Mouse (Mus musculus): ENCODE results near the gene Radil. TPM values are rescaled to one million over a fixed set of nuclear protein-coding genes. Genes with fewer than 3 reads are reported as not detected.

Gene Radil
- 24.8 and 27.6 TPM in 2 replicates for polyA plus RNA-seq (2015; fragmentation: Nextera tagmentation; extraction: Ambion mirVana)

DNA sequence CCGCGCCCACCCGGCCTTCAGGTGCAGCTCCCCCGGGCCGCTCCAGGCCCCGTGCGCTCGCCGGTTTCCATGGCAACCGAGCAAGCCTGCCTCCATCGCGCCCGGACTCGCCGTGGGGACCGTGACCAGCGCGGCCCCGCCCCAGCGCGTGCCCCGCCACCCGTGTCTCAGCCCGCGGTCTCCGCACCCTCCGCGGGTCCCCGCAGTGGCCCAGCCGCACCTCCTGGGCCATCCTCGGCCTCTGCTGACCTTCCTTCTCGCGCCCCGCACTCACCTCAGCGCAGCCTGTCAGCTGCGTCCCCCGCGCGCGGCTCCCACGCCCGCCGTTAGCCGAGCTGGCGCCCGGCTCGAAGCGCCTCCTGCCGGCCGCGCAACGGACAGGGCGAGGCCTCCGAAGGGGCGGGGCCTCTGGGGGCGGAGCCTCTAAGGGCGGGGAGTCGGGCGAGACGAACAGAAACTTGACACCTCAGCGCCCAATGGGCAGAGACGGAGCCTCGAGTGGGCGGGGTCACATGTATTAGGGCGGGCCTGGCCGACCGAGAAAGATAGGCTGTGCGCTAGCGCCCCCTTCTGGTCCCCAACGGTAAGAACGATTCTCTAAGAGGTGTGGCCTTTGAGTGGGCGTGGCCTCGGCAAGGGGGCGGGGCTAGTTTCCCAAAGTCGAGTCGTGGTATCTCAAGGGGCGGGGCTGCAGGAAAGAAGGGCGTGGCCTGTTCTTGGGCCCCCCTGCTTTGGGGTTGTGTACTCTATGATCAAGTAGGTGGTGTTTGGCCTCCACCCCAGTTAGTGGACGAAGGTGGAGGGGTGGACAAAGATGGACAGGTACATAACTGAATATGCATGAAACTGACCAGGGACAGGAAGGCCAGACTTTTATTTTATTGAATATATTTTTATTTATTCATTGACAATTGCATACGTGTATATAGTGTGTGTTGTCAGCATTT, at the start of gene Radil:
Radil (minus strand) TSS at position 393 of the 947 bp plus-strand sequence.
- Histone ChIP-seq H3K9ac (peak within 1 kb of the TSS; percentile 57), H3K4me1 (peaks cover 13% of the 10 kb centered on the region), H3K36me3 (replicated peaks) (no peaks in the 10 kb centered on the region), H3K27ac (peak within 1 kb of the TSS; percentile 77), H3K4me3 (peak within 1 kb of the TSS; percentile 55), H3K27me3 (replicated peaks) (no peaks in the 10 kb centered on the region), H3K9me3 (no peaks in the 10 kb centered on the region), H3K4me2 (peak within 1 kb of the TSS; percentile 91)
- 2% methylated on average over 78 of the region's 80 CpGs for WGBS
- peak; percentile 91 for ATAC-seq (replicated peaks)

- no peaks in the 10 kb centered on the region for H3K9me3 ChIP-seq
- H3K36me3 ChIP-seq (replicated peaks), result no peaks in the 10 kb centered on the region
- H3K27ac ChIP-seq, result no peak overlapping the region
- no peaks in the 10 kb centered on the region for H3K4me1 ChIP-seq
- H3K4me3 ChIP-seq, result no peak overlapping the region
- 75% methylated on average over 6 of the region's 6 CpGs for WGBS
- H3K4me2 ChIP-seq, result no peak overlapping the region
- no peaks in the 10 kb centered on the region for H3K27me3 ChIP-seq (replicated peaks)
- no peak for ATAC-seq (replicated peaks)
- H3K9ac ChIP-seq, result no peak overlapping the region
These were observed 46.9 kb upstream of the Radil start for GRCm38 (mm10) chr5:142597648-142598390.

GRCm38 (mm10) chr5:142596723-142597122, 45.8 kb upstream of the Radil start:
- Histone ChIP-seq H3K4me2 (no peak overlapping the region), H3K9me3 (no peaks in the 10 kb centered on the region), H3K4me3 (no peak overlapping the region), H3K36me3 (replicated peaks) (no peaks in the 10 kb centered on the region), H3K9ac (no peak overlapping the region), H3K4me1 (no peaks in the 10 kb centered on the region), H3K27me3 (replicated peaks) (no peaks in the 10 kb centered on the region), H3K27ac (no peak overlapping the region)
- 86% methylated on average over 6 of the region's 6 CpGs for WGBS
- no peak for ATAC-seq (replicated peaks)

DNA sequence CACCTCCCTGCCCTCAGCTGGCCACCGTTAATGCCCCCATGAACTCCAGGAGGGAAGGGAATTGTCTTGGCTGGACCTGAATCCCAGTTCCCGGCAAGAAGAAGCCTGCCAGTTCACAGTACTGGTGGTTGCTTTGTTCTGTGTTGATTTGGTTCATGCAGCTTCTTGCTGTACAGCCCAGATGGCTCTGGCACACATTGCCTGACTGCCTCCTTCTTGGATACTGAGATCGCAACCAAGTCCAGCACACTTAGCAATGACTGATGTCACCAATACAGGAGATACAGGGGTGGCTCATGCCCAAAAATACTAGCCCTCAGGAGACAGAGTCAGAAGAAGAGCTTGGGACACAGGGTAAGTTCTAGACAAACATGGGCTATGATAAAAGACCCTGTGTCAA, 44.8 kb upstream of the Radil start:
- no peak overlapping the region for H3K4me2 ChIP-seq
- no peak for ATAC-seq (replicated peaks)
- no peak overlapping the region for H3K27ac ChIP-seq
- WGBS, result 59% methylated on average over 3 of the region's 3 CpGs
- H3K27me3 ChIP-seq (replicated peaks), result no peaks in the 10 kb centered on the region
- no peak overlapping the region for H3K4me3 ChIP-seq
- H3K36me3 ChIP-seq (replicated peaks), result no peaks in the 10 kb centered on the region
- H3K9me3 ChIP-seq, result no peaks in the 10 kb centered on the region
- no peak overlapping the region for H3K9ac ChIP-seq
- peaks cover 7% of the 10 kb centered on the region; the same call in 1 of the 2 replicates for H3K4me1 ChIP-seq

DNA sequence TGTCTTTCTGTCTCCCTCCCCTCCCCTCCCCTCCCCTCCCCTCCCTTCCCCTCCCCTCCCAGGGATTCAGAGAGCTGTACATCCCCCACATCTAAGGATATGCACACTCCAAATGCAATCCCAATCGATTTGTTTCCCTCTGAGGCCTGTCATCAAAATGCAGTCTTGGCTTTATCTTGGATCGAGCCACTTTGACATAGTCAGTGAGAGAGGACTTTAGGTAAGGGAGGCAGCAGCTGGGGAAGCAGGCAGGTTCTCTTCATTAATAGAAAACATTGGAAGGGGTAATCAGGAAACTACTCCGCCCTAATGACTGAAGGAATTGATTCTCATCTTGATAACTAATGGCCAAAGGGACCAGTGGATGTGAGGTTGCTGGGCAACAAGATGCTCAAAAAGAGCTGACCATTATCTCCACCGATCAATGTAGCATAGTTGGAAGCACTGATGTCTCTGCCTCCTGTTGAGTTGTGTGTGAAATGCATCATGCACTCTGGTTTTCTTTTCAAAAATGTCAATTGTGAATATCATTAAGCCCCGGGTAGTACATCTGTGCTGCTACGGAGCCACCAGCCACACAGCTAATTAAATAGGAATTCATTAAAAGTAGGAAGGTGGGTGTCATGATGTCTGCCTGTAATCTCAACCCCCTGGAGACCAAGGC, 40.2 kb upstream of the Radil start:
- H3K27me3 ChIP-seq (replicated peaks), result no peaks in the 10 kb centered on the region
- H3K9ac ChIP-seq, result no peak overlapping the region
- H3K9me3 ChIP-seq, result no peaks in the 10 kb centered on the region
- peak; percentile 74 for ATAC-seq (replicated peaks)
- no peak overlapping the region for H3K4me3 ChIP-seq
- H3K4me1 ChIP-seq, result peaks cover 16% of the 10 kb centered on the region
- H3K27ac ChIP-seq, result peak overlapping the region; percentile 70
- WGBS, result 44% methylated on average over 6 of the region's 6 CpGs
- no peaks in the 10 kb centered on the region for H3K36me3 ChIP-seq (replicated peaks)
- H3K4me2 ChIP-seq, result no peak overlapping the region

GRCm38 (mm10) chr5:142583616-142584126, 32.8 kb upstream of the Radil start:
- H3K36me3 ChIP-seq (replicated peaks), result peaks cover 2% of the 10 kb centered on the region; the same call in 1 of the 2 replicates
- H3K4me1 ChIP-seq, result peaks cover 15% of the 10 kb centered on the region
- H3K4me3 ChIP-seq, result no peak overlapping the region
- peak; percentile 93 for ATAC-seq (replicated peaks)
- WGBS, result 20% methylated on average over 14 of the region's 14 CpGs
- H3K9me3 ChIP-seq, result no peaks in the 10 kb centered on the region
- H3K9ac ChIP-seq, result no peak overlapping the region
- H3K27ac ChIP-seq, result peak overlapping the region; percentile 69
- no peaks in the 10 kb centered on the region for H3K27me3 ChIP-seq (replicated peaks)
- peak overlapping the region; percentile 26 for H3K4me2 ChIP-seq

- Histone ChIP-seq H3K36me3 (replicated peaks) (peaks cover 6% of the 10 kb centered on the region; the same call in 1 of the 2 replicates), H3K27me3 (replicated peaks) (no peaks in the 10 kb centered on the region), H3K27ac (no peak overlapping the region), H3K9me3 (no peaks in the 10 kb centered on the region), H3K9ac (no peak overlapping the region), H3K4me2 (no peak overlapping the region), H3K4me1 (peaks cover 15% of the 10 kb centered on the region), H3K4me3 (no peak overlapping the region)
- WGBS, result 12% methylated on average over 5 of the region's 5 CpGs
- peak; percentile 41 for ATAC-seq (replicated peaks)
These were observed 30.6 kb upstream of the Radil start for GRCm38 (mm10) chr5:142581517-142581916.

DNA sequence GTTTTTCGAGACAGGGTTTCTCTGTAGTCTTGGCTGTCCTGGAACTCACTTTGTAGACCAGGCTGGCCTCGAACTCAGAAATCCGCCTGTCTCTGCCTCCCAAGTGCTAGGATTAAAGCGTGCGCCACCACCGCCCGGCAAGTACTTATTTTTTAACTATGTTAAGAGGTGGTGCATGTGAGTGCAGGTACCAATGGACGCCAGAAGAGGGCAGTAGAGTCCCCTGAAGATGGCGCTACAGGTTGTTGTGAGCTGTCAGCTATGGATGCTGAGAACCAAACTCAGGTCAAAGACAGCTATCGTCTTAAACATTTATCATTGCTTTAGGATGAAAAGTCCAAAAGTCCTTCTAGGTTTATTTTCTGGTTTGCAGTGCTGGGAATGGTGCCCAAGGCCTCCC, 27.3 kb upstream of the Radil start:
- Histone ChIP-seq H3K27me3 (replicated peaks) (no peaks in the 10 kb centered on the region), H3K4me3 (no peak overlapping the region), H3K27ac (no peak overlapping the region), H3K4me1 (0 out of 2 replicates have a peak, but pooled peaks cover 3% of the 10 kb centered on the region), H3K9me3 (no peaks in the 10 kb centered on the region), H3K36me3 (replicated peaks) (peaks cover 6% of the 10 kb centered on the region; the same call in 1 of the 2 replicates), H3K9ac (no peak overlapping the region), H3K4me2 (no peak overlapping the region)
- 89% methylated on average over 10 of the region's 10 CpGs for WGBS
- ATAC-seq (replicated peaks), result no peak

DNA sequence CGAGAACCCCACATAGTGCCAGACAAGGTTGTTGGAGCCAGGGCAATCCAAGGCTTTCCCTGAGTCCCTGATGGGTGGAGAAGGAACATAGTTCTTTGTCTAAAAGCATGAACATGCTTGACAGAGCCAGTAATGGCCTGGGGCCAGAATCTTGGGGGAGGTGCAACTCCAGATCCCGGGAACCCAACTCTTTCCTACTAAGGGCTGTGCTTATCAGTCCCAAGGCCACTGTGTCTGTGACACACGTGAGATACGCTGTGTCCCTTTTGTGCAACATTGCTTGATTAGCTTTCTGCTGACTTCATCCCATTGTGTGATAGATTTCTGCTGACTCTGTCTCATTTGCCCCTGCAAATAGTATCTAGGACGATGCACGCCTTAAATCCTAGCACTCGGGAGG, 25.9 kb upstream of the Radil start:
- Histone ChIP-seq H3K4me2 (no peak overlapping the region), H3K9ac (no peak overlapping the region), H3K27me3 (replicated peaks) (no peaks in the 10 kb centered on the region), H3K4me1 (0 out of 2 replicates have a peak, but pooled peaks cover 2% of the 10 kb centered on the region), H3K4me3 (no peak overlapping the region), H3K9me3 (no peaks in the 10 kb centered on the region), H3K36me3 (replicated peaks) (peaks cover 6% of the 10 kb centered on the region; the same call in 1 of the 2 replicates), H3K27ac (no peak overlapping the region)
- 75% methylated on average over 7 of the region's 7 CpGs for WGBS
- ATAC-seq (replicated peaks), result no peak

DNA sequence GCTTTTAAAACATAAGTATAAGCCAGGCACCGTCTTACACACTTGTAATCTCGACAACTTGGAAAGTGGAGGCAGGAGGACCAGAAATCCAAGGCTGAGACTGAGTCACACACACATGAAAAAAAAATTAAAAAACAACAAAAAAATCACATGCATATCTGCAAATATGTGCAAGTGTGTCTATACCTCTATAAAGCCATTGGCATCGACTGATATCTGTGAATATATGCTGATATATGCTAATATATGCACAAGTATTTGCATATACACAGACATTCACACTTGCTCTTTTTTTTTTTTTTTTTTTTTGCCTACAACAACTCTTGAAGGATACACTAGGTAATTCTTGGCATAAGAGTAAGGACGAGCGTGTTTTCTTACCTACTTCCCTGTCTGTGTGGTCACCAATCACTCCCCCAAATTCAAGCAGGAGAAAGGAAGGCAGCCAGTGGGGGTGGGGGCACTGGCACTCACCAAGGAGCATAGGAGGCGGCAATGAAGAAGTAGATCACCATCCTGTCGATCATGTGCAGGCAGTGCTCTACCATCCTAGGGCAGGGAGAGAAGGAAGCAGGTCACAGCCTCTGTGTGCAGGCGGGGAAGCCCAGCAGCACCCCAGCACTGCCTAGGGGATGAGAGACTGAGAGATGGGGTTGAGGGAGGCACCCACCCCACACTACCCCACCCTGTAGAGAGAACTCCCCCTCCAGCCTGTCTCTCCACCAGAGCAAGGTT, 23.6 kb upstream of the Radil start:
- ATAC-seq (replicated peaks), result no peak
- H3K4me3 ChIP-seq, result no peak overlapping the region
- 68% methylated on average over 8 of the region's 8 CpGs for WGBS
- no peaks in the 10 kb centered on the region for H3K9me3 ChIP-seq
- no peak overlapping the region for H3K27ac ChIP-seq
- H3K4me2 ChIP-seq, result no peak overlapping the region
- no peaks in the 10 kb centered on the region for H3K4me1 ChIP-seq
- H3K9ac ChIP-seq, result no peak overlapping the region
- peaks cover 6% of the 10 kb centered on the region; the same call in 1 of the 2 replicates for H3K36me3 ChIP-seq (replicated peaks)
- no peaks in the 10 kb centered on the region for H3K27me3 ChIP-seq (replicated peaks)

DNA sequence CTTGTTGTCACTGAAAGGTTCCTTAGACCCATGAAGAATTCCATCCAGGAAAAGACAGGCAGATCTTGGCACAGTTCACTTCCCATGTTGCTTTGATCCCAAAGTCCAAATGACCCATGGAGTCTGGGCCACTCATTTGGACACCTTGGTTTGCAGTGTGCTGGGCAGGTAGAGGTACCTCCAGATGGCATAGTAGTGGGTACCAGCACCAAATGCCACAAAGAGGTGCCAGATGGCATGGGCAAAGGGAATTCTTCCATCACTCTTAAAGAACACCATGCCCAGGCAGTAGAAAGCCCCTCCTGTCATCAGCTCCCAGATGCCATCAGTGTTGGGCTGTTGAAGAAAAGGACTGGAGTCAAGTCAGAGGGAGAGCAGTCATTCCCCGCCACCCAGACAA, 13.7 kb upstream of the Radil start:
- H3K9ac ChIP-seq, result no peak overlapping the region
- no peak overlapping the region for H3K4me3 ChIP-seq
- no peaks in the 10 kb centered on the region; the same call in 1 of the 2 replicates for H3K9me3 ChIP-seq
- no peaks in the 10 kb centered on the region for H3K27me3 ChIP-seq (replicated peaks)
- H3K4me1 ChIP-seq, result no peaks in the 10 kb centered on the region
- ATAC-seq (replicated peaks), result no peak
- H3K27ac ChIP-seq, result no peak overlapping the region
- 89% methylated on average over 1 of the region's 1 CpGs for WGBS
- H3K4me2 ChIP-seq, result no peak overlapping the region
- 0 out of 2 replicates have a peak, but pooled peaks cover 7% of the 10 kb centered on the region for H3K36me3 ChIP-seq (replicated peaks)
